Mouse (Mus musculus) megakaryocyte, adult 5-6 weeks (primary cell): ENCODE measurements around the gene Hoxd4. TPM values are rescaled to one million over a fixed set of nuclear protein-coding genes. Genes with fewer than 3 reads are reported as not detected.

Experiments used
- ATAC-seq: 2 replicates; pipeline ENCODE4 v1.8.0; 2016; ENCODE audit warnings: mild to moderate bottlenecking, inconsistent platforms; ENCODE audit not compliant: poor library complexity, severe bottlenecking
- total RNA-seq, 2 experiments: library from RNA; stranded (forward) in 1 of 2; stranded (reverse) in 1 of 2; fragments of 153-499, 151-499 nt in 1 of 2; fragments of 221-1000, 200-1000 nt in 1 of 2; gene quantifications; 2 replicates each; pipeline versions ENCODE4 v1.2.3 to v1.2.4; 2015 to 2017

Hoxd4 gene
- total RNA-seq, 2 experiments from 2014 or later = not detected

GRCm38 (mm10) chr2:74704393-74704998 lies 7.2 kb upstream of the Hoxd4 start, which contains the start of gene Hoxd8:
Gene Hoxd8, plus strand, starts transcription at chr2:74704615.
- ATAC-seq = no peak

GRCm38 (mm10) chr2:74704999-74705466 lies 6.7 kb upstream of the Hoxd4 start:
- ATAC-seq = no peak

- ATAC-seq = no peak
Measured at GRCm38 (mm10) chr2:74705467-74706089, 6.2 kb upstream of the Hoxd4 start.

- no peak for ATAC-seq
Measured at GRCm38 (mm10) chr2:74706393-74706960, 5.3 kb upstream of the Hoxd4 start.

GRCm38 (mm10) chr2:74707599-74707998 lies 4.1 kb upstream of the Hoxd4 start:
- ATAC-seq = no peak

GRCm38 (mm10) chr2:74708676-74709075 lies 3.1 kb upstream of the Hoxd4 start:
- no peak for ATAC-seq

GRCm38 (mm10) chr2:74709465-74710419 lies 2.0 kb upstream of the Hoxd4 start:
- ATAC-seq = no peak

GRCm38 (mm10) chr2:74710929-74711543 lies 693 bp upstream of the Hoxd4 start:
- ATAC-seq = no peak

GRCm38 (mm10) chr2:74713239-74714150 lies 1.8 kb downstream of the Hoxd4 start:
- ATAC-seq = no peak

- ATAC-seq = no peak
Measured at GRCm38 (mm10) chr2:74714156-74714789, 2.5 kb downstream of the Hoxd4 start.

- no peak for ATAC-seq
Measured at GRCm38 (mm10) chr2:74714881-74715280, 3.2 kb downstream of the Hoxd4 start.

- ATAC-seq = peak; percentile 49; the same call in 1 of the 2 replicates
Measured at GRCm38 (mm10) chr2:74715504-74716241, 3.9 kb downstream of the Hoxd4 start.

- no peak for ATAC-seq
Measured at GRCm38 (mm10) chr2:74720384-74720783, 8.7 kb downstream of the Hoxd4 start.

GRCm38 (mm10) chr2:74720955-74721491 lies 9.3 kb downstream of the Hoxd4 start:
- no peak for ATAC-seq

GRCm38 (mm10) chr2:74721882-74722281 lies 10.2 kb downstream of the Hoxd4 start:
- ATAC-seq = no peak

GRCm38 (mm10) chr2:74722949-74723348 lies 11.2 kb downstream of the Hoxd4 start:
- no peak for ATAC-seq

GRCm38 (mm10) chr2:74724244-74725015 lies 12.7 kb downstream of the Hoxd4 start:
- ATAC-seq = no peak
